Mouse (Mus musculus): ENCODE results near the gene Plcb2.

Plcb2 gene

DNA sequence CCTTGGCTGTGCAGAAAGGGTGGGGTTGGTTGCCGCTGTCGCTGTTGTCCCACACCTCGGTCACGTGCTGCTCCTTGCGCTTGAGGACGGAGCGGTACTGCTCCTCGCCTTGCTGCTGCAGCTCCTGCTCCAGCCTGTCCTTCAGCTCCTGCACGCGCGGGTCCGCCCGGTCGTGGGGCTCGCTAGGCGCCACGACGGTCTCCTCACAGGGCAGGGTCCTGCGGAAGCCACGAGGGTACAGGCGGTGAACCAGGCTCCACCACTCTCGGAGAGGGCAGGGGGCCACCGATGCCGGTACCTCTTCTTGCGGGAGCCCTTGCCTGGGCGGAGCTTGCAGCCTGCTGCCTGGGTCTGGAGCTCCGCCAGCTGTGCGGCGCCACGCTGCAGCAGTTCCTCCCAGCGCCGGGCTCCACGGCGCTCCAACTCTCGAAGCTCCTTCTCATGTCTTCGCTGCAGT is 17.2 kb downstream of the Plcb2 start:
- DNase-seq = no peak

DNA sequence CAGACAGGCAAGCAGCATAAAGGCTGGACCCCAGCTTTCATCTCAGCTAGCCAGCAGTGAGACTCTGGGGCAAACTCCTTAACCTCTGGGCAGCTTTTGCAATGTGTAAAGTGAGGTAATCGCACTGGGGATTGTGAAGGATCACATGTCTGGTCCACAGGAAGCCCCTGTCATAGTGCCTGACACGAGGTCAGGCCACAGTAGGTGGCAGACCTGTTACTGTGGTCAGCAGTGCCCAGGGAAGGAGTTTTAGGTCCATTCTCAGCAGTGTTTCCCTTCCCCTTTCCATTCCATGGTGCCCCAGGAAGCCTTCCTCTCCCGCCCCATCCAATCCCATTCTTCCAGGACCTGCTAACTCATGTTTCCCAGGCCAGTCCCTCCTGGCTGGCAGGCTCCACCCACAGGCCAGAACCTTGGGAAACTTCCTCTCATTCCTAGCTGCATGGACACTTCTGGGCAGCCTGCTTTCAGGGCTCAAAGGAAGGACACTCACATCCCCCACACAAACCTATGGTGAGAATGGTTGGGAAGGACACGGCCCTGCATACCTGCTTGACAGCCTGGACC is 18.5 kb downstream of the Plcb2 start:
- DNase-seq = no peak

DNA sequence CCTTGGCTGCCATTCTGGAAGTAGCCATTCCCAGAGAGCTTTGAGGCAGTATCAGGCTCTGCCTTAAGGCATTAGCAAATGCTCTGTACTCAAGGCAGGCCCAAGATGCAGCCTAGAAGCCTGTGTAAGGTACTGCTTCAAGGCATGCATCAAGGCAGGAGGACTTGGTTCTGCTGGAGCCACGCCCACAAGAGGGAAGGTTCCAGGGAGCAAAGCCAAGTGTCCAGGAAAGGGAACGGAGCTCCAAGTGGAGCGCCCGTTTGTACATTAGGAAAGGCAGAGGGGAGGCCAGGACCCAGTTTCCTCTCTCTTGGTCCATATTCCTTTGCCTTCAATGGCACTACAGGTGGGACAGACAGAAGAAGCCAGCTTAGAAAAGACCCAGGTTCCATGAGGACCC is 19.8 kb downstream of the Plcb2 start:
- DNase-seq = no peak

DNA sequence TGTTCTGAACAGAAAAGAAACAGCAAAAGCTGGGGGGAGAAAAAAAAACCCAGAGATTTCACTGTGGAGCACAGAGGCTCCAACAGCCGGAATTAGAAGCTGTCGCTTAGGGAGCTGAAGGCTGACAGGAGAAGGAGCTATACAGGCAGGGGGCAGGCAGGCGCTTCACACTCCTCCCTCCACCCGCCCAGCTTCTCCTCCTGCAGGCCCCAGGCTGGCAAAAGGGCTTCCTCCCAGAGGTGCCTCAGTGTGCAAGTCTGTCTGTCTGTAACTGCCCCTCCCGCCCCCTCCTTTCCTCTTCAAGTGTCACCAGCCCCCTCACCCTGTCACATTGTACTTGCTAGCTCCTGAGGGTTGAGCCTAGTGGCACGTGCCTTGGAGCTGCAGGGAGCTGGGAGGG is 21.8 kb downstream of the Plcb2 start:
- no peak for DNase-seq

DNA sequence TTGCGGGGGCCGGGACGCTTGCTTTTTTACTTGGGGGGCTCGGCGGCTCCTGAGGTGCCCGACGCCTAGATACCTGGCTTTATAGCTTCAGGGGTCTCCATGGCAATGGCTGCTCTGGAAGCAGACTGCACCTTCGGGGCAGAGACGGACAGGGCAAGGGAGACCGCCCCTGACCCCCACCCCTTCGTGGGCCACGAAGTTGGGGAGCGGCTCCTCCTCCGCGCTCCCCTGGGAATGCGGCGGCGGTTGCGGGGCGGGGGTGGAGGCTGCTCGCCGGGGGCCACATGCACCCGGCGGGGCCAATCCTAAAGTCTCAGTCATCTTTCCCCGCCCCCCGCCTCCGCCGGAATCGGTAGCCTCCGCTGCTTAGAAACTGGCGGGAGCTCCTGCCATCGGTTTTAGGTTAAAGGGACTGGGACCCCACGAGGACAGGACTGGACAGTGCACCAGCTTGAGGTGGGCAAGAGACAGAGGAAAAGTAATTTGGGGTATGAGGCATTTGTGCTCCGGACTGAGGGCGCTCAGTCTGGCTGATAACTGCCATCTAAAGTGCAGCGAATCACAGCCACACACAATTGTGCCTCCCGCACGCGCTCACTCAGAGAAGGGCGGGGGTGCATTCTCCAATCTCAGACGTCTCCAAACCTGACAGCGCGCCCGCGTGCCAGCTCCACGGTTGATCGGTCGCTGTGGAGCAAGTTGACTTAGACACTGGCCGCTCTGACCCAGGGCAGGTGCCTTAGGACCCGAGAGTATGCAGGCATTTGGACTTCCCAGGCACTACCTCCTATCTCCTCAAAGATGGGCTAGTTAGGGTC is 24.1 kb downstream of the Plcb2 start, which contains the start of gene Ankrd63:
TSS of gene Ankrd63 (minus strand) at position 51 of the 818 bp plus-strand sequence.
- peak in 1 of 2 experiments; percentile 49 for DNase-seq

DNA sequence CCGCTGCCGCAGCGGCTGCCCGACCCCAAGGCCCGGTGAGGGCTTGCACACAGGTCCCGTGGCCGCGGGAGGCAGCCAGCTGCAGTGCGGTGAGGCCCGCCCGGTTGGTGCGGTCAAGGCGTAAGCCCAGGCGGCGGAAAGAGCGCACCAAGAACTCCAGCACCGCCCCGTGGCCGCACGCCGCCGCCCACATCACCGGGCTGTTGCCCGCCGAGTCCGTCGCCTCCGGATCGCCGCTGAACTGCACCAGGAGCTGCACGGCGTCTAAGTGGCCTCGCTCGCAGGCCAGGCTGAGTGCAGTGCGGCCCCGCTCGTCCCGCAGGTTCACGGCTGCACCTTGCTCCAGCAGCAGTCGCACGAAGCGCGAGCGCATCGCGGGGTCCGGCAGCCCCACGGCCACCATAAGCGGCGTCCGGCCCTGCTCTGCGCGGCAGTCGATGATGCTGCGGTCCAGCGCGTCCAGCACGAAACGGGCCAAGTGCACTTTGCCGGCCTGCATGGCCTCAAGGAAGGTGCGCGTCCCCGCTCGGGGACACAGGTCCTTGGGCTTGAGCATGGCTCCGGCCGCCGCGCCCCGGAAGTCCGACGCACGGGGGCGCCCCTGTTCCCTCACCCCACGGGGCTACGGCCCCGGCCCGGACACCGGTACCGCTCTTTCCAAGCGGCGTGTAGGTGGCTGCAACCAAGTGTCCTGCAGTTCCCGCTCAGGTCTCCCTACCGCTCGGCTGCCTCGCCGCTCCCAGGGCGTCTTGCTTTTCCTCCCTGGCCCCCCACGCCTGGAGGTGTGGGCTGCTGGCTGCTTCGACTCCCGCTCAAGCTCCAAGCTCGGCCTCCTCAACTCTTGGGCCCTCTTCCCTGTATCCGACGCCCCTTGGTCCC is 25.1 kb downstream of the Plcb2 start:
- peak; percentile 36 to 69 for DNase-seq

DNA sequence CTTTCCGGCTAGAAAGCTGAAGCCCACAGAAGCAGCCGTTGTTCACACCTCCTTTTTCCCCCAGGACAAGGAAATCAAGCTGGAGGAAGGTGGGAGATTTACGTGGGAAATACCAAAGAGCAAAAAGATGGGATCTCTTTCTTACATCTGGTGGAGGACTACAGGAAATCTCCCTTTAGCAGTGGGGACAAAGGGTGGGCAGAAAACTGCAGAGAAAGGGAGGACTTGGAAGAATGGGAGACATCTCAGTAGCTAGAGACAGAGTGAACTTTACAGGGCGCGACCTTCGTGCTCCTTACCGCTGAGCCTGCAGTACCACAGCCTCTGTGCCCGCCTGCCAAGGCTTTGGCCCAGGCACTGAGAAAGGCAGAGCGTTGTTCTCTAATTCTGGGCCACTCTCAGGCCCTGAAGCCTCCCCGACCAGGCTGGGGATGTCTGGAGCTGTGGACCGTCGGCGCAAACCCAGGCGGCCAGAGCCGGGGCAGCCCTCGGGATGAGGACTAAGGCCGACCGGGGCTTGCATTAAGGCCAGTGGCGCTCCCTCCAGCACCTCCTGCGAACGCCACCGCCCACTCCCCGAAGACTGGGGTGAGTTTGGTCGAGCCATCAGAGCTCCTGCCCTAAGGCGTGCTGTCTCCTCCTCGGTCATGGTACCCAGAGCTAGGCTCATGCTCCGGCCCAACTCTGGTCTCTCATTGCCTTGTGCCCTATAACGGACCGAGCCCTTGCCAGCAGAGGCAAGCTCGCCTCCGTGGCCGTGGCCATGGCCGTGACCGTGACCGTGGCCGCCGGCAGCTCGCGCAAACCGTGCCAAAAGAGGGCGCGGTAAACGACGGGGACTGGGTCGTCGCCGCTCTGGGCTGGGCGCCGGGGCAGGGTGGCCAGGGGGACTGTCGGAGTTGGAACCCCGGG is 26.0 kb downstream of the Plcb2 start:
- DNase-seq = no peak

DNA sequence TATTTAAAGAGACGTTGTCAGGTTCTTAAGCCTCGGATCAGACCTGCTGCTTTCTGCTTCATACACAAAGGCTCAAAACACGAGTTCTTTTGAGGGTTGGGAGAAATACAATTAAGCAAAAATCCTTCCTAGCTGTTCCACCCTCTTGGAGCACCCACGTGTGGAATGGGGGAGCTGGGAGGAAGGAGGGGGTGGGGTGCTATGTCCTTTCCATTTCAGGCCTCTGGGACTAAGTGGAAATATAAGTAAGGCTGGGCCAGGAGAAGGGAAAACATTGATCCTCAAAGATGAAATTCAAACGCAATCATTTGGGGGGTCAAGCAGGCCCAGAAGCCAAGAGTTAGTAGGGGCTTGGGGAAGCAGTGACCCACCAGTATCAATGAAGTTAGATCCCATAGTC is 27.1 kb downstream of the Plcb2 start:
- DNase-seq = no peak

DNA sequence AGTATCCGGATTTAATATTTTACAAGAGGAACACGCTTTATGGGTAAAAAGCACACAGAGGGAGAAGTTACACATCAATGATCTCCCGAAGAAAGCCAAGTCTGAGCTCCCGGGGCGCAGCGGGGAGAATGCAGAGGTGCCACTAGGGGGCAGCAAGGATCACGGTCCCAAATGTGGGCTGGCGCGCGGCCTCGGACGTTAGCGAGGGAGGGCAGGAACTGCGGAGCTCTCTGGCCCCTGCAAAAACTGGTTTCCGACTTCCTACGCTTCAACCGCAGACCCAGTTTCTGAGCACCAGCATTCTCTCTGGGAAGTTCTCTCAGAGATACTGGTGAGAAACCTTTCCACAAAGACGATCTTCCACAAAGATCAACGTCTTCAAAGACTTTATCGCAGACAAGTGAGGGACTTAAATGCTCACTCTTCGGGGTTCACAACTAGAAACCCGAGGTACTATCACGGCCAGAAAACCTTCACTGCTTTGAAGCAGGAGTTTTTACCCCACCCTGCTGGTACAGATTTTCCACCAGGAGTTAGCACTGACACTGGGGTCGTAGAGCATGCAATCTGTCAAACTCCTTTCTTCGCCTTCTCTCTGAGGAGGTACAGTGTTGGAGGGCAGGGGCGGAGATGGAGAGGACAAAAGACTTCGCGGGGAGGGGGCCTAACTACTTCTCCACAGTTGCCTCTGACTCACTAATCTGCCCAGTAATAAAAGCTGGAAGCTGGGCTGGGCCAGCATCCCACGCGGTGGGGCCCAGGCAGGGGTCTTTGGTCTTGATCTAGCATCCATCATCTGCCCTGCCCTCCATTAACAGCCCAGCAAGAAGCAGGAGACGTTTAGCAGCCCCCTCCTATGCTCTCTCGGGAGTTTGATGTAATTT is 27.8 kb downstream of the Plcb2 start:
- DNase-seq = peak; percentile 71 to 89

DNA sequence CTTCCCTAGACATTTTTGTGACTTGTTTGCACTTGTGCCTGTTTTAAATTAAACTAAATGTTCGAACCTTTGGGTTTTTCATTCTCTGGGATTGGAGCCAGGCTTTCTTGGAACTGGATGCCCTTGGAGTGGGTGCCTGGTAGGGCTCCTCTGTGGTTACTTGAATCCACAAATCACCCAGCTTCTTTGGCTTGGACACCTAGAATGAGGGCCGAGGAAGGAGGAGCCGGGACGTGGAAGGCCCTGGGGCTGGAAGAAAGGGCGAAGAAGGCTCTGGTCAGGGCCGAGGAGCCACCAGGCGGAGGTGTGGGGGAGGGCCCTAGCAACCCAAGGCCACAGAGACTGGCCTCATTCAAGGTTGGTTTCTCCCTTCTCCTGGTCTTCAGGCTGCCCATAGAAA is 30.3 kb downstream of the Plcb2 start:
- DNase-seq = no peak

DNA sequence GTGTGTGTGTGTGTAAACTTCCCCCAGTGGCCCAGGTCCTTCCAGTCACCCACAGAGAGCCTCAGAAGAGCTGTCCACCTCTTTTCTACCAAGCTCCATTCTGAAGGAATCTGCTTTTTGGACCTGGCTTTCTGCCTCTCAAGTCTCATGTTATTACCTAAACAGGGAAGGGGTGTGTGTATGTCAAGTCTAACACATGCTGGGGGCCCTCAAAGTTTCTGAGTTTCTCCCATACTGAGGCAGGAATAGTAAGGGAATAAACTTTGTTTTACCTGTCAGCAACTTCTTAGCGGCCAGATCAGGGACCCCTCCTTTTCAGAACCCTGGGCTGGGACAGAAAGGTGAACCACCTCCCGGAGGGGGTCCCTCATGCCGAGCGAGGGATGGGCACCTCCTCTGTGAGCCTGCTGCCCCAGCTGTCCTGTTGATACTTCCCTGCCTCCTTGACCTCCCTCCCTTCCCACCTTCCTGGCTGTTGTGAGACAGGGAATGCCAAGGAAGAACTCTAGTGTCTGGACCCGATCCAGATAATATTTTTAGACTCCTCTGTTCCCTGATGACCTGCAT is 30.8 kb downstream of the Plcb2 start:
- no peak for DNase-seq

DNA sequence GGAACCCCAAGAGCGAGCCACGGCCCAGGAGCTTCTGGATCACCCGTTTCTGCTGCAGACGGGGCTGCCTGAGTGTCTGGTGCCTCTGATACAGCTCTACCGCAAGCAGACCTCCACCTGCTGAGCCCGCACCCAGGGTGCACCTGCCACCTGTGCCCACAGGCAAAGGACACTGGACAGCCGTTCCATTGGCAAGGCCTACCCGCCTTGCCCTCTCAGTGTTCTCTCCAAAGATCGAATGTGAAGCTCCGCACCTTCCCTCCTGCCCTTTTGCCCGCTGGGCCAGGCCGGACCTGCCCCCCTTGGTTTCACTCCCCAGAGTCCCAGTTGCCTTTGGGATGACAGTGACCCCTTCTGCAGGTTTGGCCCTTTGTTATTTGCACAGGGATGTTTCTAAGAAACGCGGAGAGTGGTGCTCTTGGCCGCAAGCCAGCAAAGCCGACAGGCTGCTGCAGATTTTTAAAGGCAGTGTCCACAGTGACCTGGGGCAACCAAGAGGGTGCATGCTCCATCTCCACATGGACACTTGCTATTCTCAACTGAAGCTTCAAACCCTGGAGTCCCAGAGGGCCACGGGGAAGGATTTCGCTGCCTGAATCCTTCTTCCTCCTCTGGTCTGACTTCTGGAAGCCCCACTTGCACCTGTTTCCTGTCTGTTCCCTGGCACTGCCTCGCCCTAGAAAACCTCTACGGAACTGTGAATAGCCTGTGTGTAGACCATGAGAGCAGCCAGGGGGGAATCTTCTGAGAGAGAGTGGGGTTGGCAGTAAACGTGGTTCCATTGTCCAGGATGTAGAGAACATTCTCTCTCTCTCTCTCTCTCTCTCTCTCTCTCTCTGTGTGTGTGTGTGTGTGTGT is 31.6 kb downstream of the Plcb2 start:
- DNase-seq = no peak

DNA sequence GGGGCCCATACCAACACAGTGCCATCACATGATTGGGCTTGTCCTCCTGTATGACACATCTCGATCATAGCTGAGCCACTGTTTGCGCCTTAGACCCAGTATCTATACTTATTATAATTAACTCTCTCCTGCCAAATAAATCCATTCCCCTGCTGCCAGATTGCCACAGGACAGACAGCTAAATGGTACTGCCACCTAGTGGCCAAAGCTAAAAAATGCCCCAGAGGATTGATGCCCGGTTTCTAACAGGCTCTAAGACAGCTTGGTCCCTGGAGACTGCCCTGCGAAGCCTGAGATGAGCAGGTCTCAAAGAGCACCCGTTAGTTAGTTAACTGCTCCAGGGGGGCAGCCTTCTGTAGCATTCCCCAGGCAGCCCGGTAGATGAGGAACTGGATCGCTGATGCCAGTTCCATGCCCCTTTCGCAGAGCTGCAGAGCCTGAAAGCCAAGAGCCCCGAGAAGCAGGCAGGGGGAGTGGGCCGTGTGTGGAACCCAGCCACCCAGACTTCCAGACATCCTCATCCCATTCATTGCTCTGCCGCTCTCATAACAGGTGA is 32.5 kb downstream of the Plcb2 start:
- DNase-seq = peak in 1 of 2 experiments; percentile 49

DNA sequence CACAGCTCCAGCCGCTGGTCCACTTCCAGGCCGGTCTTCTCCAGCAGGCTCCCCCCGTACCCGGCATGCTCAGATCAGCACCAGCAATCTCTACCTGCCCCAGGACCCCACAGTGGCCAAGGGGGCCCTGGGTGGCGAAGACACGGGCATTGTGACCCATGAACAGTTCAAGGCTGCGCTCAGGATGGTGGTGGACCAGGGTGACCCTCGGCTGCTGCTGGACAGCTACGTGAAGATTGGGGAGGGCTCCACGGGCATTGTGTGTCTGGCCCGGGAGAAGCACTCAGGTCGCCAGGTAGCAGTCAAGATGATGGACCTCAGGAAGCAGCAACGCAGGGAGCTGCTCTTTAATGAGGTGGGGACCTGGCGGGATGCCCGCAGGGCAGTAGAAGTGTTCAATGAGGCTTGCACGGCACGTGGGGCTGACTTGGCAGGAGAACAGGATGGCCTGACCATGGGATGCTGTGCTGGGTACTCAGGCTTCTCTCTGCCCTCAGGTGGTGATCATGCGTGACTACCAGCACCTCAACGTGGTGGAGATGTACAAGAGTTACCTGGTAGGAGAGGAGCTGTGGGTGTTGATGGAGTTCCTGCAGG is 34.8 kb downstream of the Plcb2 start:
- no peak for DNase-seq

DNA sequence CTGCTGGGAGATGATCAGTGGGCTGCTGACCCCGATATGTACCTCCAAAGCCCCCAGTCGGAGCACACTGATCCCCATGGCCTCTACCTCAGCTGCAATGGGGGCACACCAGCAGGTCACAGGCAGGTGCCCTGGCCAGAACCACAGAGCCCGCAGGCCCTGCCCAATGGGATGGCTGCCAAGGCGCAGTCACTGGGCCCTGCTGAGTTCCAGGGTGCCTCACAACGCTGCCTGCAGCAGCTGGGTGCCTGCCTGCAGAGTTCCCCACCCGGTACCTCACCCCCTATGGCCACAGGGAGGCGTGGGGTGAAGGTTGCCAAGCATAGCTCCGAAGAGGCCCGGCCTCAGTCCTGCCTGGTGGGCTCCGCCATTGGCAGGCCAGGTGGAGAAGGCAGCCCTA is 38.4 kb downstream of the Plcb2 start:
- no peak for DNase-seq

DNA sequence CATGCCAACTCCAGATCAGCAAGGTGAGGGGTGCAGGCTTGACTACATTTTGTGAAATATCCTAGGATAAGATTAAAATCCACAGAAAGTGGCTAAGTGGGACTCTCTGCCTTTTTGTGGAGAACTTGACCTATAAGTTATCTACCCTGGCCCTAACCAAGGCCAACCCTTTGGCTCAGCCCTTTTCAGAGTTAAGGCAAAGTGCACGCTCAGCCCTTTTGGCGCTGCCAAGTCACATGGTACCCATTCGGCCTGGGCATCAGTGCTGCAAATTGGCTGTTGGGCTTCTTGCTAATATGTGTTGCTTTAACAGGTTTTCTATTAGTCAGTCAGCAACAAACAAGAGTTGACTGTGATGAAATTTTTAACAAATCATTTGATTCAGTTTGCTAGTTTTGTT is 40.4 kb downstream of the Plcb2 start:
- DNase-seq = no peak

DNA sequence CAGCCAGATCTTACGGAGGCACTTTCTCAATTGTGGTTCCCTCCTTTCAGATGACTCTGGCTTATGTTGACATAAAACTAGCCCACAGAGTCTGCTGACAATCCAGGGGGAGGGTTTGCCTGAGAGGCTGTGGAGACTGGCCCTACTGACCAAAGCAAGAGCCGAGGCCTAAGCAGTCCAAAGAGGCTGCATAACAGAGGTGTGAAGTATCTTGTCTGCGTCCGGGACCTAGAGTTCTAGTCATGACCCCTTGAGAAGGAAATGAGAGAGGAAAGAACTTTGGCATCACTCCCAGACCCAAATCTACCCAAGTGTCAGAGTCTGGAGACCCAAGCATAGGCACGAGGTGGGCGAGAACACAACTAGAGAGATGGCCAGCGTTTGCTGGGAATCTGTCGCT is 41.5 kb downstream of the Plcb2 start:
- DNase-seq = no peak

DNA sequence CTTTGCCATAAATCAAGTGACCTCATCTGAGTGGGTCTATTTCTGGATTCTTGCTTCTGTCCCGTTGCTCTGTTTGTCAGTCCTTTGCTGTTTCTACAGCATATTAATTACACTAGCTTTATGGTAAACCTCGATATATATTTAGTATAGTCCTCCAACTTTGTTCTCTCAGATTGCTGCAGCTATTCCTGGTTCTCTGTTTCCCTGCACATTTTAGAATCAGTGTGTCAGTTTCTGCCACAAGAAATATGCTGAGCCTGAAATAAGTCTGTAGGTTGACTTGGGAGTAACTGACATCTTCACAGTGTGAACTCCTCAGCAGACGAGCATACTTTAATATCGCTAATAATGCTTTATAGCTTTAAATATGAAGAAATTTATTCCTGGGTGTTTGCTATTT is 43.1 kb downstream of the Plcb2 start:
- DNase-seq = no peak
